Mouse (Mus musculus) fibroblast of lung, adult 2 months (primary cell): ENCODE results near the gene Gaa.
"Not testable (repeated sequence)": the region's sequence is repeated elsewhere in the genome, so short reads cannot be mapped to it uniquely, and the experiment has no call there.

Experiments used
- DNase-seq: peaks from one replicate; pipeline ENCODE4 v3.0.0-alpha.2; 2011; ENCODE audit warnings: low read depth

Gaa gene

GRCm38 (mm10) chr11:119252854-119253541 is 14.7 kb upstream of the Gaa start:
- DNase-seq = no peak

GRCm38 (mm10) chr11:119256557-119256956 is 11.1 kb upstream of the Gaa start:
- not testable (repeated sequence) for DNase-seq

GRCm38 (mm10) chr11:119258216-119258571 is 9.5 kb upstream of the Gaa start:
- DNase-seq = no peak

- no peak for DNase-seq
Observed at GRCm38 (mm10) chr11:119258572-119259322, 8.9 kb upstream of the Gaa start.

- DNase-seq = no peak
Observed at GRCm38 (mm10) chr11:119259977-119260376, 7.7 kb upstream of the Gaa start.

GRCm38 (mm10) chr11:119264413-119264812 is 3.3 kb upstream of the Gaa start:
- no peak for DNase-seq

GRCm38 (mm10) chr11:119265811-119266210 is 1.9 kb upstream of the Gaa start:
- no peak for DNase-seq

- DNase-seq = no peak
Observed at GRCm38 (mm10) chr11:119267241-119267674, 429 bp upstream of the Gaa start.

GRCm38 (mm10) chr11:119268557-119269195 is 989 bp downstream of the Gaa start:
- no peak for DNase-seq

- DNase-seq = not testable (repeated sequence)
Observed at GRCm38 (mm10) chr11:119272492-119272891, 4.8 kb downstream of the Gaa start.

- no peak for DNase-seq
Observed at GRCm38 (mm10) chr11:119273186-119273930, 5.7 kb downstream of the Gaa start.

- DNase-seq = no peak
Observed at GRCm38 (mm10) chr11:119281030-119281429, 13.3 kb downstream of the Gaa start.

- DNase-seq = no peak
Observed at GRCm38 (mm10) chr11:119285791-119286527, 18.3 kb downstream of the Gaa start.

GRCm38 (mm10) chr11:119287207-119287992 is 19.7 kb downstream of the Gaa start:
- no peak for DNase-seq

GRCm38 (mm10) chr11:119292861-119293260 is 25.2 kb downstream of the Gaa start:
- DNase-seq = not testable (repeated sequence)

GRCm38 (mm10) chr11:119297996-119298395 is 30.3 kb downstream of the Gaa start:
- DNase-seq = no peak

GRCm38 (mm10) chr11:119298917-119299316 is 31.2 kb downstream of the Gaa start:
- no peak for DNase-seq

- peak; percentile 93 for DNase-seq
Observed at GRCm38 (mm10) chr11:119299391-119300245, 31.9 kb downstream of the Gaa start, which contains the start of gene Eif4a3. TSS of gene Eif4a3 (minus strand) at chr11:119300089.

GRCm38 (mm10) chr11:119300246-119300935 is 32.7 kb downstream of the Gaa start:
- DNase-seq = peak; percentile 36
